Mouse (Mus musculus): ENCODE measurements around the gene Cars.

Gene Cars

GRCm38 (mm10) chr7:143583025-143583424, 16.9 kb downstream of the Cars start:
- no peak for DNase-seq

GRCm38 (mm10) chr7:143575751-143576150, 24.1 kb downstream of the Cars start:
- no peak for DNase-seq

- no peak for DNase-seq
Measured at GRCm38 (mm10) chr7:143565648-143566039, 34.2 kb downstream of the Cars start.

GRCm38 (mm10) chr7:143565015-143565647, 34.8 kb downstream of the Cars start:
- no peak for DNase-seq

- no peak for DNase-seq
Measured at GRCm38 (mm10) chr7:143563787-143564186, 36.1 kb downstream of the Cars start.

GRCm38 (mm10) chr7:143557616-143558015, 42.3 kb downstream of the Cars start:
- DNase-seq, result no peak

GRCm38 (mm10) chr7:143556964-143557610, 42.8 kb downstream of the Cars start:
- peak; percentile 28 for DNase-seq

- DNase-seq, result no peak
Measured at GRCm38 (mm10) chr7:143549588-143550220, 50.2 kb downstream of the Cars start.

- peak; percentile 99 for DNase-seq
Measured at GRCm38 (mm10) chr7:143548976-143549457, 50.9 kb downstream of the Cars start, which contains the start of gene Nap1l4. TSS of gene Nap1l4 (minus strand) at chr7:143549106.

GRCm38 (mm10) chr7:143548231-143548961, 51.5 kb downstream of the Cars start:
- no peak for DNase-seq

- no peak for DNase-seq
Measured at GRCm38 (mm10) chr7:143546554-143546953, 53.3 kb downstream of the Cars start.

GRCm38 (mm10) chr7:143544368-143544767, 55.5 kb downstream of the Cars start:
- peak; percentile 65 for DNase-seq

GRCm38 (mm10) chr7:143538671-143539070, 61.2 kb downstream of the Cars start:
- DNase-seq, result no peak

GRCm38 (mm10) chr7:143538229-143538628, 61.7 kb downstream of the Cars start:
- peak; percentile 4 for DNase-seq

- peak; percentile 52 for DNase-seq
Measured at GRCm38 (mm10) chr7:143536251-143536650, 63.6 kb downstream of the Cars start.

GRCm38 (mm10) chr7:143533284-143533683, 66.6 kb downstream of the Cars start:
- DNase-seq, result no peak

GRCm38 (mm10) chr7:143532410-143532809, 67.5 kb downstream of the Cars start:
- DNase-seq, result no peak

- no peak for DNase-seq
Measured at GRCm38 (mm10) chr7:143519333-143519732, 80.6 kb downstream of the Cars start.

- DNase-seq, result no peak
Measured at GRCm38 (mm10) chr7:143514416-143514768, 85.5 kb downstream of the Cars start.

GRCm38 (mm10) chr7:143513763-143514415, 86.0 kb downstream of the Cars start:
- peak; percentile 46 for DNase-seq

- no peak for DNase-seq
Measured at GRCm38 (mm10) chr7:143511335-143511712, 88.6 kb downstream of the Cars start.

GRCm38 (mm10) chr7:143510593-143511334, 89.1 kb downstream of the Cars start:
- DNase-seq, result no peak
